Mouse (Mus musculus): ENCODE measurements around the gene Agbl5. TPM values are rescaled to one million over a fixed set of nuclear protein-coding genes. Genes with fewer than 3 reads are reported as not detected.

The Agbl5 gene
- polyA plus RNA-seq, 1 experiment from 2014 or later = 17.4 TPM

- peaks cover 31% of the 10 kb centered on the region for H3K27me3 ChIP-seq (ENCODE audit: low read depth, poor library complexity, severe bottlenecking)
- whole genome bisulfite sequencing = 94% methylated on average over 2 of the region's 2 CpGs
- H3K4me3 ChIP-seq = 0 out of 2 replicates have a peak overlapping the region, but pooled peaks have one; percentile 59
- peaks cover 44% of the 10 kb centered on the region for H3K36me3 ChIP-seq
- H3K9me3 ChIP-seq (replicated peaks) = no peaks in the 10 kb centered on the region
- H3K27ac ChIP-seq (replicated peaks) = no peak overlapping the region
- H3K4me1 ChIP-seq = peaks cover 23% of the 10 kb centered on the region
- no peak for DNase-seq (ENCODE audit: low spot score)
Measured at GRCm38 (mm10) chr5:30950922-30951321, 62.4 kb downstream of the Agbl5 start.

- no peak overlapping the region for H3K27ac ChIP-seq (replicated peaks)
- H3K4me1 ChIP-seq = peaks cover 23% of the 10 kb centered on the region
- peaks cover 47% of the 10 kb centered on the region for H3K36me3 ChIP-seq
- DNase-seq (ENCODE audit: low spot score) = no peak
- 89% methylated on average over 6 of the region's 6 CpGs for WGBS
- H3K4me3 ChIP-seq = no peak overlapping the region
- no peaks in the 10 kb centered on the region for H3K9me3 ChIP-seq (replicated peaks)
- H3K27me3 ChIP-seq (ENCODE audit: low read depth, poor library complexity, severe bottlenecking) = peaks cover 24% of the 10 kb centered on the region
Measured at GRCm38 (mm10) chr5:30951706-30952105, 63.2 kb downstream of the Agbl5 start.

GRCm38 (mm10) chr5:30952551-30952950, 64.1 kb downstream of the Agbl5 start:
- Histone ChIP-seq H3K9me3 (replicated peaks) (no peaks in the 10 kb centered on the region), H3K4me3 (no peak overlapping the region), H3K27me3 (ENCODE audit: low read depth, poor library complexity, severe bottlenecking) (peaks cover 16% of the 10 kb centered on the region), H3K36me3 (peaks cover 52% of the 10 kb centered on the region), H3K27ac (replicated peaks) (no peak overlapping the region), H3K4me1 (peaks cover 26% of the 10 kb centered on the region)
- DNase-seq (ENCODE audit: low spot score) = no peak
- 86% methylated on average over 5 of the region's 5 CpGs for WGBS

GRCm38 (mm10) chr5:30954065-30954464, 65.6 kb downstream of the Agbl5 start:
- peaks cover 37% of the 10 kb centered on the region for H3K4me1 ChIP-seq
- peaks cover 66% of the 10 kb centered on the region for H3K36me3 ChIP-seq
- H3K4me3 ChIP-seq = no peak overlapping the region; the same call in 1 of the 2 replicates
- DNase-seq (ENCODE audit: low spot score) = no peak
- H3K27me3 ChIP-seq (ENCODE audit: low read depth, poor library complexity, severe bottlenecking) = peaks cover 1% of the 10 kb centered on the region
- WGBS = 96% methylated on average over 6 of the region's 6 CpGs
- H3K27ac ChIP-seq (replicated peaks) = no peak overlapping the region
- no peaks in the 10 kb centered on the region for H3K9me3 ChIP-seq (replicated peaks)

- no peak overlapping the region for H3K4me3 ChIP-seq
- no peak for DNase-seq (ENCODE audit: low spot score)
- H3K27ac ChIP-seq (replicated peaks) = no peak overlapping the region
- peaks cover 37% of the 10 kb centered on the region for H3K4me1 ChIP-seq
- no peaks in the 10 kb centered on the region for H3K27me3 ChIP-seq (ENCODE audit: low read depth, poor library complexity, severe bottlenecking)
- H3K9me3 ChIP-seq (replicated peaks) = no peaks in the 10 kb centered on the region
- WGBS = 96% methylated on average over 9 of the region's 9 CpGs
- H3K36me3 ChIP-seq = peaks cover 66% of the 10 kb centered on the region
Measured at GRCm38 (mm10) chr5:30954556-30954955, 66.1 kb downstream of the Agbl5 start.

GRCm38 (mm10) chr5:30955751-30956150, 67.3 kb downstream of the Agbl5 start:
- Histone ChIP-seq H3K36me3 (peaks cover 66% of the 10 kb centered on the region), H3K27me3 (ENCODE audit: low read depth, poor library complexity, severe bottlenecking) (no peaks in the 10 kb centered on the region), H3K9me3 (replicated peaks) (no peaks in the 10 kb centered on the region), H3K4me1 (peaks cover 26% of the 10 kb centered on the region), H3K4me3 (no peak overlapping the region), H3K27ac (replicated peaks) (no peak overlapping the region)
- WGBS = 95% methylated on average over 6 of the region's 6 CpGs
- DNase-seq (ENCODE audit: low spot score) = no peak

Other genes with a start within 250 kb of the Agbl5 start
- gene Slc35f6, start 240.8 kb upstream of the Agbl5 start, polyA plus RNA-seq (2016; fragmentation: Nextera tagmentation; extraction: Ambion mirVana) = 26.7 and 30.3 TPM in 2 replicates
- 413 and 444 TPM in 2 replicates for gene Cenpa, start 221.9 kb upstream of the Agbl5 start, polyA plus RNA-seq (2016; fragmentation: Nextera tagmentation; extraction: Ambion mirVana)
- 90.7 and 126 TPM in 2 replicates for gene Dpysl5, start 177.1 kb upstream of the Agbl5 start, polyA plus RNA-seq (2016; fragmentation: Nextera tagmentation; extraction: Ambion mirVana)
- 22.9 and 38.2 TPM in 2 replicates for gene Mapre3, start 74.1 kb upstream of the Agbl5 start, polyA plus RNA-seq (2016; fragmentation: Nextera tagmentation; extraction: Ambion mirVana)
- 63.3 and 63.6 TPM in 2 replicates for gene Tmem214, start 20.7 kb upstream of the Agbl5 start, polyA plus RNA-seq (2016; fragmentation: Nextera tagmentation; extraction: Ambion mirVana)
- 380 and 415 TPM in 2 replicates for gene Ost4, start 19.1 kb downstream of the Agbl5 start, polyA plus RNA-seq (2016; fragmentation: Nextera tagmentation; extraction: Ambion mirVana)
- 61.8 and 67.4 TPM in 2 replicates for gene Emilin1, start 24.7 kb downstream of the Agbl5 start, polyA plus RNA-seq (2016; fragmentation: Nextera tagmentation; extraction: Ambion mirVana)
- 7.5 and 9.7 TPM in 2 replicates for gene Khk, start 32.7 kb downstream of the Agbl5 start, polyA plus RNA-seq (2016; fragmentation: Nextera tagmentation; extraction: Ambion mirVana)
- 4.9 and 5.8 TPM in 2 replicates for gene Cgref1, start 56.9 kb downstream of the Agbl5 start, polyA plus RNA-seq (2016; fragmentation: Nextera tagmentation; extraction: Ambion mirVana)
- 138 and 149 TPM in 2 replicates for gene Preb, start 71.7 kb downstream of the Agbl5 start, polyA plus RNA-seq (2016; fragmentation: Nextera tagmentation; extraction: Ambion mirVana)
- gene Tcf23, start 80.0 kb downstream of the Agbl5 start, polyA plus RNA-seq (2016; fragmentation: Nextera tagmentation; extraction: Ambion mirVana) = 0.02 TPM in 1 of 2 replicates, not detected in the other
- gene Atraid, start 159.6 kb downstream of the Agbl5 start, polyA plus RNA-seq (2016; fragmentation: Nextera tagmentation; extraction: Ambion mirVana) = 80.5 and 99.6 TPM in 2 replicates
- 10.6 and 11.4 TPM in 2 replicates for gene Slc5a6, start 160.2 kb downstream of the Agbl5 start, polyA plus RNA-seq (2016; fragmentation: Nextera tagmentation; extraction: Ambion mirVana)
- 52.4 and 53.3 TPM in 2 replicates for gene Cad, start 166.1 kb downstream of the Agbl5 start, polyA plus RNA-seq (2016; fragmentation: Nextera tagmentation; extraction: Ambion mirVana)
- gene Dnajc5g, start 217.6 kb downstream of the Agbl5 start, polyA plus RNA-seq (2016; fragmentation: Nextera tagmentation; extraction: Ambion mirVana) = not detected in 2 replicates
- 1.5 and 7.1 TPM in 2 replicates for gene Slc30a3, start 219.5 kb downstream of the Agbl5 start, polyA plus RNA-seq (2016; fragmentation: Nextera tagmentation; extraction: Ambion mirVana)
- not detected in 2 replicates for gene Trim54, start 228.0 kb downstream of the Agbl5 start, polyA plus RNA-seq (2016; fragmentation: Nextera tagmentation; extraction: Ambion mirVana)